Mouse (Mus musculus): Measurements from ENCODE around the gene Sprr1a.
A peak's percentile ranks its signal among the peaks of the same experiment; 100 is the strongest.
"Not testable (repeated sequence)": the region's sequence is repeated elsewhere in the genome, so short reads cannot be mapped to it uniquely, and the experiment has no call there.

Sprr1a gene

GRCm38 (mm10) chr3:92485863-92486262 is at the start of gene Sprr1a:
Sprr1a (minus strand) TSS chr3:92485895.
- DNase-seq (ENCODE audit: low read depth, low spot score), result no peak

GRCm38 (mm10) chr3:92534411-92534810 is 48.7 kb upstream of the Sprr1a start, which contains the start of gene 2310046K23Rik:
2310046K23Rik (minus strand) TSS chr3:92534511.
- DNase-seq (ENCODE audit: low read depth, low spot score), result no peak

GRCm38 (mm10) chr3:92512325-92512724 is 26.6 kb upstream of the Sprr1a start:
- DNase-seq (ENCODE audit: low read depth, low spot score), result no peak

- peak; percentile 30 for DNase-seq (ENCODE audit: low read depth, low spot score)
These were observed 25.1 kb upstream of the Sprr1a start for GRCm38 (mm10) chr3:92510786-92511185.

- DNase-seq (ENCODE audit: low read depth, low spot score), result no peak
These were observed 22.5 kb upstream of the Sprr1a start for GRCm38 (mm10) chr3:92508185-92508584.

GRCm38 (mm10) chr3:92503528-92503927 is 17.8 kb upstream of the Sprr1a start:
- DNase-seq (ENCODE audit: low read depth, low spot score), result no peak

GRCm38 (mm10) chr3:92500393-92500792 is 14.7 kb upstream of the Sprr1a start, which contains the start of gene Sprr4:
Sprr4 (minus strand) TSS chr3:92500493.
- no peak for DNase-seq (ENCODE audit: low read depth, low spot score)

- not testable (repeated sequence) for DNase-seq (ENCODE audit: low read depth, low spot score)
These were observed 4.6 kb upstream of the Sprr1a start for GRCm38 (mm10) chr3:92490262-92490661.

- DNase-seq (ENCODE audit: low read depth, low spot score), result no peak
These were observed 612 bp upstream of the Sprr1a start for GRCm38 (mm10) chr3:92486307-92486706.

- peak; percentile 13 for DNase-seq (ENCODE audit: low read depth, low spot score)
These were observed 4.4 kb downstream of the Sprr1a start for GRCm38 (mm10) chr3:92481249-92481648.

- DNase-seq (ENCODE audit: low read depth, low spot score), result no peak
These were observed 15.6 kb downstream of the Sprr1a start for GRCm38 (mm10) chr3:92470111-92470510.

- DNase-seq (ENCODE audit: low read depth, low spot score), result no peak
These were observed 18.3 kb downstream of the Sprr1a start for GRCm38 (mm10) chr3:92467424-92467823.

GRCm38 (mm10) chr3:92466576-92466975 is 19.1 kb downstream of the Sprr1a start:
- DNase-seq (ENCODE audit: low read depth, low spot score), result no peak

GRCm38 (mm10) chr3:92458620-92459019 is 27.1 kb downstream of the Sprr1a start, which contains the start of gene Sprr3:
Sprr3 (minus strand) TSS chr3:92458720.
- no peak for DNase-seq (ENCODE audit: low read depth, low spot score)

- no peak for DNase-seq (ENCODE audit: low read depth, low spot score)
These were observed 30.5 kb downstream of the Sprr1a start for GRCm38 (mm10) chr3:92455151-92455550.

GRCm38 (mm10) chr3:92440177-92440576 is 45.5 kb downstream of the Sprr1a start:
- no peak for DNase-seq (ENCODE audit: low read depth, low spot score)

- no peak for DNase-seq (ENCODE audit: low read depth, low spot score)
These were observed 47.0 kb downstream of the Sprr1a start, which contains the start of gene Sprr1b for GRCm38 (mm10) chr3:92438689-92439088. Sprr1b (minus strand) TSS chr3:92438789.
